Mouse (Mus musculus): ENCODE data around the gene Galnt3.

DNA sequence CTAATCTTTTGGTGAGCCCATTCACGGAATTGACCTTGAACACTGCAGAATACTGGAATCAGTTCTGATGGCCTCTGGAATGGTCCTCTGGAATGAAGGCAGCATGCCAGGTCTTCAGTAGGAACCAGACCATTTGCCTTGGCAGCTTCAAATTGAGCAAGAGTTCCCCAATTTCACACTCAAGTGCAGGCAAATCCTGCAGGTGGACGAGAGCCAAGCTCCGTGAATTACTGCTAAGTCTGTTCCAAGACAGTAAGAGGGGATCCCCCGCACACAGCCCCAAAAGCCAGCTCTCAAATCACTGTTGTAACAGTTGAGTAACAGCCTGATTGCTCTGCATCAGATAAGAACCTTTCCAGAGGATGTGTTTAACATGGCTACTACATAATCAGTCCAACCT, 42.9 kb downstream of the Galnt3 start:
- TF ChIP-seq EP300 (IDR thresholded peaks at IDR 0.05; ENCODE audit: insufficient read depth, low read depth, low read length) (no peak), CTCF (IDR thresholded peaks at IDR 0.05) (no peak), POLR2A (IDR thresholded peaks at IDR 0.05; ENCODE audit: insufficient read depth, low read depth, low read length) (no peak)
